Mouse (Mus musculus): ENCODE measurements around the gene Gm2897. TPM values are rescaled to one million over a fixed set of nuclear protein-coding genes. Genes with fewer than 3 reads are reported as not detected.
"Not testable (repeated sequence)": the region's sequence is repeated elsewhere in the genome, so short reads cannot be mapped to it uniquely, and the experiment has no call there.

Gene Gm2897
- not detected for polyA plus RNA-seq (2012; fragmentation: generic; extraction: Trizol)
- long read RNA-seq, experiment 1: 0 reads
- long read RNA-seq, experiment 2: 0 reads

- not testable (repeated sequence) for H3K27me3 ChIP-seq (ENCODE audit: control insufficient read depth, insufficient read depth, insufficient read length); H3K79me2 ChIP-seq (ENCODE audit: control insufficient read depth, insufficient read depth); H3ac ChIP-seq (ENCODE audit: control insufficient read depth, insufficient read length, low read depth); H3K36me3 ChIP-seq (ENCODE audit: control insufficient read depth, insufficient read depth); H3K4me3 ChIP-seq (ENCODE audit: insufficient read depth, poor library complexity, severe bottlenecking); H3K79me3 ChIP-seq (ENCODE audit: low read depth)
Measured at GRCm38 (mm10) chr14:3048727-3049512, at the start of gene Gm2897. TSS of gene Gm2897 (plus strand) at chr14:3049285.

GRCm38 (mm10) chr14:3029702-3030101, 19.4 kb upstream of the Gm2897 start, which contains the start of gene Gm2888:
TSS of gene Gm2888 (plus strand) at chr14:3030002.
- H3K79me2 ChIP-seq (ENCODE audit: control insufficient read depth, insufficient read depth); H3K4me3 ChIP-seq (ENCODE audit: insufficient read depth, poor library complexity, severe bottlenecking); H3K27me3 ChIP-seq (ENCODE audit: control insufficient read depth, insufficient read depth, insufficient read length); H3ac ChIP-seq (ENCODE audit: control insufficient read depth, insufficient read length, low read depth); H3K79me3 ChIP-seq (ENCODE audit: low read depth); H3K36me3 ChIP-seq (ENCODE audit: control insufficient read depth, insufficient read depth): not testable (repeated sequence)

GRCm38 (mm10) chr14:3049513-3049800, 372 bp downstream of the Gm2897 start:
- not testable (repeated sequence) for H3K36me3 ChIP-seq (ENCODE audit: control insufficient read depth, insufficient read depth); H3K27me3 ChIP-seq (ENCODE audit: control insufficient read depth, insufficient read depth, insufficient read length); H3ac ChIP-seq (ENCODE audit: control insufficient read depth, insufficient read length, low read depth); H3K79me2 ChIP-seq (ENCODE audit: control insufficient read depth, insufficient read depth); H3K79me3 ChIP-seq (ENCODE audit: low read depth); H3K4me3 ChIP-seq (ENCODE audit: insufficient read depth, poor library complexity, severe bottlenecking)

GRCm38 (mm10) chr14:3050087-3050486, 1.0 kb downstream of the Gm2897 start:
- H3K27me3 ChIP-seq (ENCODE audit: control insufficient read depth, insufficient read depth, insufficient read length); H3K79me2 ChIP-seq (ENCODE audit: control insufficient read depth, insufficient read depth); H3K36me3 ChIP-seq (ENCODE audit: control insufficient read depth, insufficient read depth); H3K4me3 ChIP-seq (ENCODE audit: insufficient read depth, poor library complexity, severe bottlenecking); H3K79me3 ChIP-seq (ENCODE audit: low read depth); H3ac ChIP-seq (ENCODE audit: control insufficient read depth, insufficient read length, low read depth): not testable (repeated sequence)

DNA sequence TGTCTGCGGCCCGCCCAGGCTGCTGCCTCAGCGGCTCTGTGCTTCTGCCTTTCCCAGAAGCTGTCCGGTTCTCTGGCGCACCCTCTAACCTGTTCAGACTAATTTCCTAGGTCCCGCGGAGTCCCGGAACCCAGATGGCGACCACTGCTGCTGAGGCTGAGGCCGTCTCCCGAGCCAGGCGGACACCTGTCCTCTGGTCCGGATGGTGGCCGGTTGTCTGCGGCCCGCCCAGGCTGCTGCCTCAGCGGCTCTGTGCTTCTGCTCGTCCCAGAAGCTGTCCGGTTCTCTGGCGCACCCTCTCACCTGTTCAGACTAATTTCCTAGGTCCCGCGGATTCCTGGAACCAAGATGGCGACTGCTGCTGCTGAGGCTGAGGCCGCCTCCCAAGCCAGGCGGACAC, 67.0 kb downstream of the Gm2897 start:
- H3K79me3 ChIP-seq (ENCODE audit: low read depth); H3K79me2 ChIP-seq (ENCODE audit: control insufficient read depth, insufficient read depth); H3K36me3 ChIP-seq (ENCODE audit: control insufficient read depth, insufficient read depth); H3ac ChIP-seq (ENCODE audit: control insufficient read depth, insufficient read length, low read depth); H3K27me3 ChIP-seq (ENCODE audit: control insufficient read depth, insufficient read depth, insufficient read length); H3K4me3 ChIP-seq (ENCODE audit: insufficient read depth, poor library complexity, severe bottlenecking): not testable (repeated sequence)

Other genes with a start within 250 kb of the Gm2897 start
- gene Gm2888, start 19.3 kb upstream of the Gm2897 start, polyA plus RNA-seq (2012; fragmentation: generic; extraction: Trizol): not detected
- gene Gm10340, start 84.7 kb downstream of the Gm2897 start, polyA plus RNA-seq (2012; fragmentation: generic; extraction: Trizol): not detected
- not detected for gene Gm5795, start 139.0 kb downstream of the Gm2897 start, polyA plus RNA-seq (2012; fragmentation: generic; extraction: Trizol)
- gene D830030K20Rik, start 159.2 kb downstream of the Gm2897 start, polyA plus RNA-seq (2012; fragmentation: generic; extraction: Trizol): not detected